Mouse (Mus musculus) kidney, embryonic 16.5 days (tissue): ENCODE measurements around the gene Aak1. TPM values are rescaled to one million over a fixed set of nuclear protein-coding genes. Genes with fewer than 3 reads are reported as not detected.

Source experiments
- ATAC-seq: fragments of 200-750 bp; cut with Nextera tagmentation; 2 replicates; pipeline ENCODE4 v1.8.0; 2017; ENCODE audit warnings: moderate TSS enrichment; ENCODE audit not compliant: low FRiP score, low TSS enrichment
- H3K27ac ChIP-seq: fragments of 300-500 bp; sonication (generic); 2 replicates; pipeline ENCODE4 v1.5.1; 2014; ENCODE audit warnings: low read length
- H3K27me3 ChIP-seq: fragments of 300-500 bp; sonication (generic); 2 replicates; pipeline ENCODE4 v1.6.1; 2014; ENCODE audit warnings: low read length, control low read depth, mixed read lengths; ENCODE audit not compliant: insufficient read depth
- H3K36me3 ChIP-seq: fragments of 300-500 bp; sonication (generic); 2 replicates; pipeline ENCODE4 v1.6.1; 2014; ENCODE audit warnings: low read length, control low read depth, mixed read lengths; ENCODE audit not compliant: insufficient read depth
- H3K4me1 ChIP-seq: fragments of 300-500 bp; sonication (generic); 2 replicates; pipeline ENCODE4 v1.6.1; 2014; ENCODE audit warnings: low read length, control low read depth, mixed read lengths; ENCODE audit not compliant: insufficient read depth
- H3K4me2 ChIP-seq: fragments of 300-500 bp; sonication (generic); replicated peaks from 2 replicates; pipeline ENCODE4 v1.6.1; 2014; ENCODE audit warnings: low read depth, low read length
- H3K4me3 ChIP-seq: fragments of 300-500 bp; sonication (generic); 2 replicates; pipeline ENCODE4 v1.5.1; 2014; ENCODE audit warnings: mild to moderate bottlenecking, low read length
- H3K9ac ChIP-seq: fragments of 300-500 bp; sonication (generic); replicated peaks from 2 replicates; pipeline ENCODE4 v1.6.1; 2014; ENCODE audit warnings: low read length
- H3K9me3 ChIP-seq: fragments of 300-500 bp; sonication (generic); 2 replicates; pipeline ENCODE4 v1.6.1; 2016; ENCODE audit warnings: low read length, control low read depth
- WGBS: fragments of 180-500 bp; shearing (Covaris S2); extraction: QIAGEN DNeasy Blood & Tissue Kit; methylation state at CpG from one replicate; pipeline ENCODE4 v1.1.7; 2014; 5-methylcytosine and 5-hydroxymethylcytosine counted together
- polyA plus RNA-seq: library from polyadenylated mRNA; unstranded; fragments of >200 nt; fragmentation: Nextera tagmentation; extraction: Ambion mirVana; gene quantifications from 2 replicates; pipeline ENCODE4 v1.2.1, GENCODE M21; 2015

Gene Aak1
- polyA plus RNA-seq, 1 experiment from 2014 or later, result 9.0 TPM

DNA sequence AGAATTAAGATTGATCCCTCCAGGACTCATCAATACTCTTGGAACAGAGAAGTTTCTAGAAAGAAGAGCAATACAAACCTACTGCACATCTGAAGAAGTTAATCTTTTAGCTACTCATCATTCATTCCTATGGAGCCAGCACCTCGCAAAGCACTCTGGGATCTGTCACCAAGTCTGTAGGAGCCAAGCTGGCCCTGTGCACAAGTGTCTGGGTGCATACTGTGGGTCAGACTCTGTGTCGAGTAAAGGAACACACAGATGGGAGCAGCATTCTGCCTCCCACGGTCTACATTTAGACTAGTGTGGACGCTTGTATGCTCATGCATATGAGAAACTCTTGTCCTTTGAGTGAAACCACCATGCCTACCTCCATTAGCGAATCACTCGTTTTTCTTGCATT lies 148.0 kb downstream of the Aak1 start:
- no peak overlapping the region for H3K4me3 ChIP-seq
- no peaks in the 10 kb centered on the region for H3K9me3 ChIP-seq
- H3K9ac ChIP-seq, result no peak overlapping the region
- peaks cover 24% of the 10 kb centered on the region for H3K36me3 ChIP-seq
- H3K27me3 ChIP-seq, result no peaks in the 10 kb centered on the region
- ATAC-seq, result no peak
- no peak overlapping the region for H3K4me2 ChIP-seq
- 89% methylated on average over 6 of the region's 6 CpGs for WGBS
- 0 out of 2 replicates have a peak, but pooled peaks cover 4% of the 10 kb centered on the region for H3K4me1 ChIP-seq
- no peak overlapping the region for H3K27ac ChIP-seq

DNA sequence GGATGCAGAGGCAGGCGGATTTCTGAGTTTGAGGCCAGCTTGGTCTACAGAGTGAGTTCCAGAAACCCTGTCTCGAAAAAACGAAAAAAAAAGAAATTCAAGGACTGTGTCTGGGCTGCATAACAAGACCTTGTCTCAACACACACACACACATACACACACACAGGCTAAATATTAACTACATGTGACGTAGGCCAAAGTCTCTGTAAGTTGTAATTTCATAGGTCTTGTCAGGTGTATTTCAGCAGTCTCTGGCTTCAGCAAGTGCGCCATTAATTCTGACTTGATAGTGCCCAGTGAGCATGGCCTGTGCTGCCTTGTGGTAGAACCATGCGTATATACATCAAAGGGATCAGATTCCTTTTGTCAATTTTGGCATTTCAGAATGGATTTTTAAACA lies 152.7 kb downstream of the Aak1 start:
- no peaks in the 10 kb centered on the region for H3K9me3 ChIP-seq
- H3K36me3 ChIP-seq, result peaks cover 11% of the 10 kb centered on the region
- H3K27ac ChIP-seq, result no peak overlapping the region; the same call in 1 of the 2 replicates
- H3K4me2 ChIP-seq, result no peak overlapping the region
- 88% methylated on average over 6 of the region's 6 CpGs for WGBS
- no peak for ATAC-seq
- no peak overlapping the region for H3K9ac ChIP-seq
- no peak overlapping the region for H3K4me3 ChIP-seq
- 0 out of 2 replicates have a peak, but pooled peaks cover 4% of the 10 kb centered on the region for H3K4me1 ChIP-seq
- no peaks in the 10 kb centered on the region for H3K27me3 ChIP-seq

GRCm38 (mm10) chr6:87002521-87003055 lies 153.3 kb downstream of the Aak1 start:
- ATAC-seq, result peak; percentile 67
- no peak overlapping the region for H3K4me3 ChIP-seq

DNA sequence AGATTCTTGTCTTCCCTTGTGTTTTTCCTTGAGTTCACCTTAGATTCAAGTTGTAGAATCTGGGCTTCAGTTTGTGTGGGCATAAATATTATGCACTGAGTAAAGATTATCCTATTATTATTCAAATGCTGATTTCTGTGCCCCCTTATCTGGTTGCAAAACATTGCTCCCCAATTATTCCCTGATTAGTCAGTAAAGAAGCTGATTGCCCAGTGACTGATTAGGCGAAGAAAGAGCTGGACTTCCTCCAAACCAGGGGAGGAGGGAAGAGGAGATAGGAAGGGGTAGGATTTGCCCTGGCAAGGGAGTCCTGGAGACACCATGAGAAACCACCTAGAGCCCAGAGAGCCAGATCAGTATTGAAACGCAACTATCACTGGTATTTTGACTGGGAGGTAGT lies 154.8 kb downstream of the Aak1 start:
- Histone ChIP-seq H3K27me3 (no peaks in the 10 kb centered on the region), H3K27ac (no peak overlapping the region), H3K9me3 (no peaks in the 10 kb centered on the region), H3K4me2 (no peak overlapping the region), H3K4me1 (peaks cover 4% of the 10 kb centered on the region; the same call in 1 of the 2 replicates), H3K36me3 (no peaks in the 10 kb centered on the region; the same call in 1 of the 2 replicates), H3K4me3 (no peak overlapping the region), H3K9ac (no peak overlapping the region)
- no peak for ATAC-seq
- 79% methylated on average over 2 of the region's 2 CpGs for WGBS

More at GRCm38 (mm10) chr6:87002521-87003055, 153.3 kb downstream of the Aak1 start:
- 0 out of 2 replicates have a peak overlapping the region, but pooled peaks have one; percentile 14 for H3K9ac ChIP-seq
- H3K4me1 ChIP-seq, result 0 out of 2 replicates have a peak, but pooled peaks cover 4% of the 10 kb centered on the region
- peaks cover 7% of the 10 kb centered on the region for H3K36me3 ChIP-seq
- no peaks in the 10 kb centered on the region for H3K27me3 ChIP-seq
- no peak overlapping the region; the same call in 1 of the 2 replicates for H3K27ac ChIP-seq
- no peak overlapping the region for H3K4me2 ChIP-seq
- no peaks in the 10 kb centered on the region for H3K9me3 ChIP-seq
- 51% methylated on average over 8 of the region's 8 CpGs for WGBS

GRCm38 (mm10) chr6:87005577-87005976 lies 156.3 kb downstream of the Aak1 start:
- H3K27me3 ChIP-seq, result no peaks in the 10 kb centered on the region
- H3K9ac ChIP-seq, result no peak overlapping the region
- no peak overlapping the region for H3K27ac ChIP-seq
- H3K4me2 ChIP-seq, result no peak overlapping the region
- no peaks in the 10 kb centered on the region; the same call in 1 of the 2 replicates for H3K36me3 ChIP-seq
- H3K4me3 ChIP-seq, result no peak overlapping the region
- H3K4me1 ChIP-seq, result peaks cover 10% of the 10 kb centered on the region
- no peak for ATAC-seq
- H3K9me3 ChIP-seq, result no peaks in the 10 kb centered on the region

DNA sequence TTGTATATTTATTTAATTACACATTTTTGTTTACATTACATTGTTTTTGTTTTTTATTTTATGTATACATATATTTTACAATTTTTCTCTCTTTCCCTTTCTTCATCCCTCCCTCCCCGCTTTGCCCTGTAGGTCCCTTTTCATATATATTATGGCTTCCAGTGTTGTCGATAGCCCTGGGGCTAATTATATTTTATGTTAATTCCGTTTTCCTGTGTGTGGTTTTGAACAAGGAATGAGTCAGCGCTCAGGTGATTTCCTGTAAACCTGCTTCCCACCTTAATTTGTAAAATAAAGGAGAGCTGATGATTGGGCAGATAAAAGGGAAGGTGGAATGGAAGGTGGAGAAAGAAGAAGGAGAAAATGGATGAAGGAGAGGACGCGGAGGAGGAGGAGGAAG lies 159.6 kb downstream of the Aak1 start, which contains the start of gene Nfu1:
TSS of gene Nfu1 (plus strand) at position 350 of the 400 bp plus-strand sequence.
- H3K9me3 ChIP-seq, result no peaks in the 10 kb centered on the region
- WGBS, result 65% methylated on average over 6 of the region's 6 CpGs
- H3K4me2 ChIP-seq, result peak within 1 kb of the TSS; percentile 58
- H3K36me3 ChIP-seq, result 0 out of 2 replicates have a peak, but pooled peaks cover 2% of the 10 kb centered on the region
- no peak for ATAC-seq
- peak within 1 kb of the TSS; percentile 68 for H3K4me3 ChIP-seq
- H3K27ac ChIP-seq, result peak within 1 kb of the TSS; percentile 65
- peaks cover 8% of the 10 kb centered on the region for H3K4me1 ChIP-seq
- H3K9ac ChIP-seq, result peak within 1 kb of the TSS; percentile 90
- H3K27me3 ChIP-seq, result no peaks in the 10 kb centered on the region

- Histone ChIP-seq H3K4me1 (peaks cover 8% of the 10 kb centered on the region), H3K9ac (peak overlapping the region; percentile 90), H3K4me3 (peak overlapping the region; percentile 68), H3K4me2 (peak overlapping the region; percentile 58), H3K9me3 (no peaks in the 10 kb centered on the region), H3K27ac (peak overlapping the region; percentile 65), H3K36me3 (peaks cover 8% of the 10 kb centered on the region; the same call in 1 of the 2 replicates), H3K27me3 (no peaks in the 10 kb centered on the region)
- WGBS, result 2% methylated on average over 35 of the region's 36 CpGs
- peak; percentile 99 for ATAC-seq
Measured at GRCm38 (mm10) chr6:87009692-87010328, 160.5 kb downstream of the Aak1 start.

- peaks cover 49% of the 10 kb centered on the region for H3K36me3 ChIP-seq
- H3K9me3 ChIP-seq, result peaks cover 6% of the 10 kb centered on the region
- H3K9ac ChIP-seq, result no peak overlapping the region
- no peaks in the 10 kb centered on the region for H3K27me3 ChIP-seq
- ATAC-seq, result no peak
- H3K4me1 ChIP-seq, result no peaks in the 10 kb centered on the region
- no peak overlapping the region for H3K4me3 ChIP-seq
- H3K4me2 ChIP-seq, result no peak overlapping the region
- WGBS, result 67% methylated on average over 4 of the region's 4 CpGs
- no peak overlapping the region for H3K27ac ChIP-seq
Measured at GRCm38 (mm10) chr6:87016916-87017315, 167.6 kb downstream of the Aak1 start.

- H3K27ac ChIP-seq, result no peak overlapping the region
- H3K4me1 ChIP-seq, result no peaks in the 10 kb centered on the region
- no peak overlapping the region for H3K4me2 ChIP-seq
- H3K4me3 ChIP-seq, result no peak overlapping the region
- H3K9ac ChIP-seq, result no peak overlapping the region
- 90% methylated on average over 8 of the region's 8 CpGs for WGBS
- no peak for ATAC-seq
- no peaks in the 10 kb centered on the region for H3K27me3 ChIP-seq
- peaks cover 52% of the 10 kb centered on the region for H3K36me3 ChIP-seq
- peaks cover 6% of the 10 kb centered on the region for H3K9me3 ChIP-seq
Measured at GRCm38 (mm10) chr6:87018874-87019273, 169.6 kb downstream of the Aak1 start.

GRCm38 (mm10) chr6:87021791-87022190 lies 172.5 kb downstream of the Aak1 start:
- no peak overlapping the region for H3K4me3 ChIP-seq
- 96% methylated on average over 12 of the region's 12 CpGs for WGBS
- peaks cover 62% of the 10 kb centered on the region for H3K36me3 ChIP-seq
- no peaks in the 10 kb centered on the region for H3K4me1 ChIP-seq
- peaks cover 6% of the 10 kb centered on the region for H3K9me3 ChIP-seq
- ATAC-seq, result no peak
- H3K27me3 ChIP-seq, result no peaks in the 10 kb centered on the region
- no peak overlapping the region for H3K27ac ChIP-seq
- no peak overlapping the region for H3K9ac ChIP-seq
- H3K4me2 ChIP-seq, result no peak overlapping the region
